Mouse (Mus musculus) forebrain, embryonic 15.5 days (tissue): Measurements from ENCODE around the gene Adcy7. TPM values are rescaled to one million over a fixed set of nuclear protein-coding genes. Genes with fewer than 3 reads are reported as not detected.
A peak's percentile ranks its signal among the peaks of the same experiment; 100 is the strongest.

Experiments
- ATAC-seq: fragments of 200-750 bp; cut with Nextera tagmentation; replicated peaks from 2 replicates; pipeline ENCODE4 v1.8.0; 2017; ENCODE audit warnings: mild to moderate bottlenecking, moderate TSS enrichment, moderate library complexity
- H3K27ac ChIP-seq: fragments of 300-500 bp; sonication (generic); replicated peaks from 2 replicates; pipeline ENCODE4 v1.5.1; 2015; ENCODE audit warnings: mild to moderate bottlenecking, inconsistent platforms
- H3K27me3 ChIP-seq: fragments of 300-500 bp; sonication (generic); 2 replicates; pipeline ENCODE4 v1.6.1; 2015; ENCODE audit warnings: inconsistent platforms
- H3K36me3 ChIP-seq: fragments of 300-500 bp; sonication (generic); 2 replicates; pipeline ENCODE4 v1.6.1; 2015; ENCODE audit warnings: mild to moderate bottlenecking, inconsistent platforms
- H3K4me1 ChIP-seq: fragments of 300-500 bp; sonication (generic); 2 replicates; pipeline ENCODE4 v1.6.1; 2015; ENCODE audit warnings: inconsistent platforms
- H3K4me2 ChIP-seq: fragments of 300-500 bp; sonication (generic); replicated peaks from 2 replicates; pipeline ENCODE4 v1.6.1; 2015; ENCODE audit warnings: mild to moderate bottlenecking, inconsistent platforms
- H3K4me3 ChIP-seq: fragments of 300-500 bp; sonication (generic); 2 replicates; pipeline ENCODE4 v1.5.1; 2015; ENCODE audit warnings: mild to moderate bottlenecking, inconsistent platforms
- H3K9ac ChIP-seq: fragments of 300-500 bp; sonication (generic); replicated peaks from 2 replicates; pipeline ENCODE4 v1.6.1; 2015; ENCODE audit warnings: mild to moderate bottlenecking, inconsistent platforms
- H3K9me3 ChIP-seq: fragments of 300-500 bp; sonication (generic); 2 replicates; pipeline ENCODE4 v1.6.1; 2016; ENCODE audit warnings: inconsistent platforms
- WGBS: fragments of 180-500 bp; shearing (Covaris S2); methylation state at CpG from one replicate; pipeline ENCODE4 v1.1.7; 2015; ENCODE audit warnings: mixed read lengths; 5-methylcytosine and 5-hydroxymethylcytosine counted together
- polyA plus RNA-seq: library from polyadenylated mRNA; unstranded; fragments of >200 nt; fragmentation: Nextera tagmentation; extraction: Ambion mirVana; gene quantifications from 2 replicates; pipeline ENCODE4 v1.2.1, GENCODE M21; 2015

Adcy7 gene
- polyA plus RNA-seq, result 1.4 and 1.5 TPM in 2 replicates

GRCm38 (mm10) chr8:88272231-88273050 is at the start of gene Adcy7:
Gene Adcy7 (plus strand): TSS chr8:88272403.
- Histone ChIP-seq H3K27me3 (0 out of 2 replicates have a peak, but pooled peaks cover 4% of the 10 kb centered on the region), H3K4me1 (peaks cover 12% of the 10 kb centered on the region), H3K4me2 (peak within 1 kb of the TSS; percentile 91), H3K4me3 (peak within 1 kb of the TSS; percentile 43), H3K27ac (no peak within 1 kb of the TSS), H3K9ac (peak within 1 kb of the TSS; percentile 48), H3K36me3 (no peaks in the 10 kb centered on the region), H3K9me3 (no peaks in the 10 kb centered on the region)
- peak; percentile 41; the same call in 1 of the 2 replicates for ATAC-seq
- WGBS, result 3% methylated on average over 62 of the region's 64 CpGs

GRCm38 (mm10) chr8:88225358-88225757 is 46.8 kb upstream of the Adcy7 start:
- H3K4me2 ChIP-seq, result no peak overlapping the region
- H3K9me3 ChIP-seq, result no peaks in the 10 kb centered on the region
- H3K27ac ChIP-seq, result peak overlapping the region; percentile 71
- 10% methylated on average over 5 of the region's 5 CpGs for WGBS
- 0 out of 2 replicates have a peak, but pooled peaks have one; percentile 32 for ATAC-seq
- peaks cover 40% of the 10 kb centered on the region for H3K4me1 ChIP-seq
- no peak overlapping the region for H3K4me3 ChIP-seq
- no peaks in the 10 kb centered on the region for H3K36me3 ChIP-seq
- H3K27me3 ChIP-seq, result no peaks in the 10 kb centered on the region
- H3K9ac ChIP-seq, result no peak overlapping the region

GRCm38 (mm10) chr8:88227851-88228250 is 44.4 kb upstream of the Adcy7 start:
- no peaks in the 10 kb centered on the region for H3K36me3 ChIP-seq
- H3K4me2 ChIP-seq, result no peak overlapping the region
- no peaks in the 10 kb centered on the region for H3K9me3 ChIP-seq
- no peaks in the 10 kb centered on the region for H3K27me3 ChIP-seq
- H3K9ac ChIP-seq, result no peak overlapping the region
- H3K27ac ChIP-seq, result no peak overlapping the region
- H3K4me3 ChIP-seq, result no peak overlapping the region
- WGBS, result 56% methylated on average over 6 of the region's 6 CpGs
- H3K4me1 ChIP-seq, result peaks cover 40% of the 10 kb centered on the region
- no peak for ATAC-seq

GRCm38 (mm10) chr8:88228286-88228685 is 43.9 kb upstream of the Adcy7 start:
- H3K9me3 ChIP-seq, result no peaks in the 10 kb centered on the region
- WGBS, result 54% methylated on average over 1 of the region's 1 CpGs
- H3K4me3 ChIP-seq, result no peak overlapping the region
- H3K9ac ChIP-seq, result no peak overlapping the region
- H3K27me3 ChIP-seq, result no peaks in the 10 kb centered on the region
- no peak overlapping the region for H3K4me2 ChIP-seq
- ATAC-seq, result no peak
- no peaks in the 10 kb centered on the region for H3K36me3 ChIP-seq
- no peak overlapping the region for H3K27ac ChIP-seq
- H3K4me1 ChIP-seq, result peaks cover 40% of the 10 kb centered on the region

GRCm38 (mm10) chr8:88228800-88229199 is 43.4 kb upstream of the Adcy7 start:
- Histone ChIP-seq H3K4me2 (no peak overlapping the region), H3K4me3 (no peak overlapping the region), H3K4me1 (peaks cover 40% of the 10 kb centered on the region), H3K9ac (no peak overlapping the region), H3K36me3 (no peaks in the 10 kb centered on the region), H3K27me3 (no peaks in the 10 kb centered on the region), H3K27ac (no peak overlapping the region), H3K9me3 (no peaks in the 10 kb centered on the region)
- WGBS, result 100% methylated on average over 1 of the region's 1 CpGs
- no peak for ATAC-seq

- no peaks in the 10 kb centered on the region for H3K36me3 ChIP-seq
- no peak overlapping the region for H3K27ac ChIP-seq
- H3K9ac ChIP-seq, result no peak overlapping the region
- H3K4me3 ChIP-seq, result no peak overlapping the region
- no peaks in the 10 kb centered on the region for H3K9me3 ChIP-seq
- H3K4me2 ChIP-seq, result no peak overlapping the region
- WGBS, result 62% methylated on average over 2 of the region's 2 CpGs
- H3K27me3 ChIP-seq, result no peaks in the 10 kb centered on the region
- ATAC-seq, result no peak
- no peaks in the 10 kb centered on the region for H3K4me1 ChIP-seq
Observed at GRCm38 (mm10) chr8:88236666-88237065, 35.5 kb upstream of the Adcy7 start.

- no peaks in the 10 kb centered on the region for H3K4me1 ChIP-seq
- H3K27ac ChIP-seq, result no peak overlapping the region
- no peak overlapping the region for H3K4me2 ChIP-seq
- H3K4me3 ChIP-seq, result no peak overlapping the region
- H3K27me3 ChIP-seq, result no peaks in the 10 kb centered on the region
- WGBS, result 82% methylated on average over 2 of the region's 2 CpGs
- no peak for ATAC-seq
- no peaks in the 10 kb centered on the region for H3K36me3 ChIP-seq
- no peaks in the 10 kb centered on the region for H3K9me3 ChIP-seq
- H3K9ac ChIP-seq, result no peak overlapping the region
Observed at GRCm38 (mm10) chr8:88237606-88238005, 34.6 kb upstream of the Adcy7 start.

GRCm38 (mm10) chr8:88239277-88239676 is 32.9 kb upstream of the Adcy7 start:
- H3K4me2 ChIP-seq, result no peak overlapping the region
- no peak overlapping the region for H3K9ac ChIP-seq
- H3K27ac ChIP-seq, result no peak overlapping the region
- no peak overlapping the region for H3K4me3 ChIP-seq
- WGBS, result 91% methylated on average over 5 of the region's 5 CpGs
- no peaks in the 10 kb centered on the region for H3K4me1 ChIP-seq
- no peaks in the 10 kb centered on the region for H3K27me3 ChIP-seq
- ATAC-seq, result no peak
- no peaks in the 10 kb centered on the region for H3K9me3 ChIP-seq
- 0 out of 2 replicates have a peak, but pooled peaks cover 1% of the 10 kb centered on the region for H3K36me3 ChIP-seq

GRCm38 (mm10) chr8:88241871-88242270 is 30.3 kb upstream of the Adcy7 start:
- no peak overlapping the region for H3K27ac ChIP-seq
- no peaks in the 10 kb centered on the region for H3K4me1 ChIP-seq
- no peak overlapping the region for H3K4me2 ChIP-seq
- WGBS, result 89% methylated on average over 4 of the region's 4 CpGs
- H3K27me3 ChIP-seq, result no peaks in the 10 kb centered on the region
- 0 out of 2 replicates have a peak, but pooled peaks cover 7% of the 10 kb centered on the region for H3K36me3 ChIP-seq
- no peak for ATAC-seq
- H3K4me3 ChIP-seq, result no peak overlapping the region
- no peaks in the 10 kb centered on the region for H3K9me3 ChIP-seq
- no peak overlapping the region for H3K9ac ChIP-seq

- no peak overlapping the region for H3K9ac ChIP-seq
- no peak overlapping the region for H3K4me3 ChIP-seq
- H3K27me3 ChIP-seq, result no peaks in the 10 kb centered on the region
- H3K36me3 ChIP-seq, result peaks cover 17% of the 10 kb centered on the region; the same call in 1 of the 2 replicates
- no peak; the same call in 1 of the 2 replicates for ATAC-seq
- no peaks in the 10 kb centered on the region for H3K4me1 ChIP-seq
- WGBS, result 71% methylated on average over 4 of the region's 4 CpGs
- no peak overlapping the region for H3K4me2 ChIP-seq
- no peaks in the 10 kb centered on the region for H3K9me3 ChIP-seq
- H3K27ac ChIP-seq, result no peak overlapping the region
Observed at GRCm38 (mm10) chr8:88244298-88244697, 27.9 kb upstream of the Adcy7 start.

GRCm38 (mm10) chr8:88252791-88253190 is 19.4 kb upstream of the Adcy7 start:
- H3K4me3 ChIP-seq, result no peak overlapping the region
- no peak overlapping the region for H3K4me2 ChIP-seq
- 85% methylated on average over 3 of the region's 3 CpGs for WGBS
- no peaks in the 10 kb centered on the region for H3K4me1 ChIP-seq
- ATAC-seq, result no peak
- no peak overlapping the region for H3K9ac ChIP-seq
- peaks cover 34% of the 10 kb centered on the region for H3K36me3 ChIP-seq
- no peaks in the 10 kb centered on the region for H3K9me3 ChIP-seq
- H3K27ac ChIP-seq, result no peak overlapping the region
- H3K27me3 ChIP-seq, result no peaks in the 10 kb centered on the region

- Histone ChIP-seq H3K9me3 (no peaks in the 10 kb centered on the region), H3K27ac (no peak overlapping the region), H3K27me3 (no peaks in the 10 kb centered on the region), H3K9ac (no peak overlapping the region), H3K4me1 (no peaks in the 10 kb centered on the region), H3K4me3 (no peak overlapping the region), H3K36me3 (peaks cover 30% of the 10 kb centered on the region), H3K4me2 (no peak overlapping the region)
- 91% methylated on average over 7 of the region's 7 CpGs for WGBS
- ATAC-seq, result no peak
Observed at GRCm38 (mm10) chr8:88254957-88255356, 17.2 kb upstream of the Adcy7 start.
